Mouse (Mus musculus): ENCODE measurements around the gene Pfkfb1. TPM values are rescaled to one million over a fixed set of nuclear protein-coding genes. Genes with fewer than 3 reads are reported as not detected.

The Pfkfb1 gene
- total RNA-seq, 2 experiments from 2014 or later: 3.9 to 5.6 TPM

DNA sequence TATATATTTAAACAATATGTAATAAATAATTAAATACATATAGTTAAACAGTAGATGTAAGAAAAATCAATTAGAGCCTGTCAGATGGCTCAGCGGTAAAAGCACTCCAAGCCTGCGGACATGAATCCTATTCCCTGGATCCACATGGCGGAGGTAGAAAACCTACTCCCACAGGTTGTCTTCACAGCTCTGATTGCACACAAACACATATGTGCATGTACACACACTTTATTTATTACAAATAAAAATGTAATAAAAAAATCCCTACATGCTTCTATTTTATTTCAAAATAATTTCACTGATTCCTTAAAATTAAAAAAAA lies 69.7 kb downstream of the Pfkfb1 start:
- no peak for DNase-seq (ENCODE audit: low spot score)
- intact Hi-C loops (cut with DNase I): no loop called here

GRCm38 (mm10) chrX:150662809-150663208 lies 74.8 kb downstream of the Pfkfb1 start:
- no peak for DNase-seq (ENCODE audit: low spot score)
- intact Hi-C loops (cut with DNase I): loop anchor here (5.0 kb wide), 1 partner anchor 151 kb away; no protein-coding TSS in a partner anchor

GRCm38 (mm10) chrX:150677505-150677904 lies 89.5 kb downstream of the Pfkfb1 start:
- DNase-seq (ENCODE audit: low spot score): no peak
- intact Hi-C loops (cut with DNase I): no loop called here

Small RNA genes within 50 kb of the gene (microRNA-seq; reads per million reads assigned to microRNA genes)
- not detected for gene Mir3620

Other genes with a start within 250 kb of the Pfkfb1 start
- gene Tmem29, start 129.1 kb upstream of the Pfkfb1 start, total RNA-seq (2021): 1 to 10 TPM; 4.2 to 6.2 TPM
- gene Alas2, start 40.9 kb upstream of the Pfkfb1 start, total RNA-seq (2021): 100 to 1,000 TPM; 144 to 293 TPM
- 1 to 10 TPM; 4.7 to 6.5 TPM for gene Apex2, start 1.6 kb downstream of the Pfkfb1 start, total RNA-seq (2021)
- gene Tro, start 69.4 kb downstream of the Pfkfb1 start, total RNA-seq (2021): under 1 TPM; 0.81 to 0.95 TPM
- gene Maged2, start 226.1 kb downstream of the Pfkfb1 start, total RNA-seq (2021): 10 to 100 TPM; 30.5 to 32.3 TPM

Data from heart, postnatal 25 days (tissue).